Mouse (Mus musculus): ENCODE measurements around the gene Rbm15b.

Gene Rbm15b

GRCm38 (mm10) chr9:106884306-106884705 lies 2.9 kb downstream of the Rbm15b start:
- DNase-seq, result peak; percentile 23

- no peak for DNase-seq
Measured at GRCm38 (mm10) chr9:106883085-106883484, 4.1 kb downstream of the Rbm15b start.

- DNase-seq, result no peak
Measured at GRCm38 (mm10) chr9:106882176-106882575, 5.1 kb downstream of the Rbm15b start.

GRCm38 (mm10) chr9:106881071-106881755 lies 6.0 kb downstream of the Rbm15b start:
- no peak for DNase-seq

GRCm38 (mm10) chr9:106879471-106879870 lies 7.8 kb downstream of the Rbm15b start:
- no peak for DNase-seq

GRCm38 (mm10) chr9:106876666-106877065 lies 10.6 kb downstream of the Rbm15b start:
- DNase-seq, result no peak

- no peak for DNase-seq
Measured at GRCm38 (mm10) chr9:106874216-106874615, 13.0 kb downstream of the Rbm15b start.

- DNase-seq, result no peak
Measured at GRCm38 (mm10) chr9:106858036-106858435, 29.2 kb downstream of the Rbm15b start.

- DNase-seq, result no peak
Measured at GRCm38 (mm10) chr9:106856664-106857063, 30.6 kb downstream of the Rbm15b start.

- DNase-seq, result no peak
Measured at GRCm38 (mm10) chr9:106842800-106843199, 44.4 kb downstream of the Rbm15b start.

GRCm38 (mm10) chr9:106840569-106840968 lies 46.7 kb downstream of the Rbm15b start:
- DNase-seq, result no peak

All from thymus, postnatal 14 days (tissue).